ENCODE assay signal across 13 mouse cellular contexts in genomic region chr13:63188811-63189210, GRCm38 (mm10).
DNase-seq lines count a peak whose midpoint lies in the region; ATAC-seq and TF ChIP-seq lines count a peak whose summit lies in the region.
"Had no signal": no experiment of that assay in that cellular context is flagged by ENCODE, and none has a peak within 500 bp of the region (broad histone marks: within the 10 kb centered on the region; RNA-seq: fewer than 3 reads in every experiment).

No protein-coding gene starts in this region.

- WGBS in kidney, embryonic 15.5 days: 39% methylated on average over 2 of the region's 2 CpGs
- WGBS in hindbrain, postnatal 0 days: 58% methylated on average over 2 of the region's 2 CpGs

- H3K27me3 ChIP-seq in kidney, embryonic 15.5 days: no peaks in the 10 kb centered on the region
- no peaks in the 10 kb centered on the region for H3K27me3 ChIP-seq in hindbrain, postnatal 0 days (ENCODE audit: insufficient read depth, low read length)
- H3K27me3 ChIP-seq: forebrain, embryonic 13.5 days; Patski had no signal

- H3K4me2 ChIP-seq in kidney, embryonic 15.5 days: no peak overlapping the region
- H3K4me2 ChIP-seq in hindbrain, postnatal 0 days (ENCODE audit: low read depth, low read length): no peak overlapping the region
- H3K4me2 ChIP-seq: forebrain, embryonic 13.5 days had no signal

- no peaks in the 10 kb centered on the region for H3K9me3 ChIP-seq in kidney, embryonic 15.5 days (replicated peaks)
- no peaks in the 10 kb centered on the region for H3K9me3 ChIP-seq in hindbrain, postnatal 0 days (ENCODE audit: low read length)
- H3K9me3 ChIP-seq: forebrain, embryonic 13.5 days had no signal

- H3K36me3 ChIP-seq in kidney, embryonic 15.5 days: no peaks in the 10 kb centered on the region
- no peaks in the 10 kb centered on the region for H3K36me3 ChIP-seq in hindbrain, postnatal 0 days (ENCODE audit: insufficient read depth, low read length)

- no peak for TF ChIP-seq CTCF in hindbrain, postnatal 0 days (IDR thresholded peaks at IDR 0.05; ENCODE audit: low read depth)

- H3K9ac ChIP-seq in kidney, embryonic 15.5 days: no peak overlapping the region
- no peak overlapping the region for H3K9ac ChIP-seq in hindbrain, postnatal 0 days (replicated peaks; ENCODE audit: low read length)
- H3K9ac ChIP-seq: forebrain, embryonic 13.5 days had no signal

- peak overlapping the region; percentile 52 for H3K27ac ChIP-seq in kidney, embryonic 15.5 days
- no peak overlapping the region for H3K27ac ChIP-seq in hindbrain, postnatal 0 days
- H3K27ac ChIP-seq: forebrain, embryonic 13.5 days had no signal

- H3K4me1 ChIP-seq in kidney, embryonic 15.5 days: peaks cover 44% of the 10 kb centered on the region
- H3K4me1 ChIP-seq in hindbrain, postnatal 0 days (ENCODE audit: insufficient read depth, low read length): no peaks in the 10 kb centered on the region

- no peak overlapping the region for H3K4me3 ChIP-seq in kidney, embryonic 15.5 days (replicated peaks)
- no peak overlapping the region for H3K4me3 ChIP-seq in hindbrain, postnatal 0 days (ENCODE audit: low read length)
- H3K4me3 ChIP-seq: forebrain, embryonic 13.5 days had no signal

- peak; percentile 72; the same call in 1 of the 2 replicates for ATAC-seq in kidney, embryonic 15.5 days (replicated peaks; ENCODE audit: low FRiP score)
- no peak for ATAC-seq in hindbrain, postnatal 0 days
- ATAC-seq: forebrain, embryonic 13.5 days; Patski had no signal

- peak; percentile 38 for DNase-seq in urinary bladder, postnatal 14 days (ENCODE audit: low spot score)
- DNase-seq in urinary bladder, postnatal 10 days (ENCODE audit: low spot score): no peak
- peak; percentile 38 to 56 for DNase-seq in lung, adult 18-20 months
- DNase-seq in hindbrain, postnatal 0 days (ENCODE audit: low spot score): no peak
- no peak for DNase-seq in layer of hippocampus, adult 9-10 months (ENCODE audit: low spot score)
- DNase-seq in heart, adult 18-20 months: no peak
- no peak for DNase-seq in right cerebral cortex, adult 18-20 months
- DNase-seq: cerebellum, adult 8-10 months; gastrocnemius, postnatal 10 days; right cerebral cortex, postnatal 25 days had no signal

Comparison
In these comparisons a context has a peak if more than half of its experiments do, and no peak if none do; other contexts are left out.
1. DNase-seq: peak in urinary bladder, postnatal 14 days (single experiment) and lung, adult 18-20 months (2 of 2); none in urinary bladder, postnatal 10 days (single experiment), hindbrain, postnatal 0 days (single experiment), layer of hippocampus, adult 9-10 months (single experiment), heart, adult 18-20 months (0 of 2) and right cerebral cortex, adult 18-20 months (single experiment).